Mouse (Mus musculus): ENCODE results near the gene Twsg1. TPM values are rescaled to one million over a fixed set of nuclear protein-coding genes. Genes with fewer than 3 reads are reported as not detected.

Twsg1 gene
- polyA plus RNA-seq, 1 experiment: 18.8 TPM

DNA sequence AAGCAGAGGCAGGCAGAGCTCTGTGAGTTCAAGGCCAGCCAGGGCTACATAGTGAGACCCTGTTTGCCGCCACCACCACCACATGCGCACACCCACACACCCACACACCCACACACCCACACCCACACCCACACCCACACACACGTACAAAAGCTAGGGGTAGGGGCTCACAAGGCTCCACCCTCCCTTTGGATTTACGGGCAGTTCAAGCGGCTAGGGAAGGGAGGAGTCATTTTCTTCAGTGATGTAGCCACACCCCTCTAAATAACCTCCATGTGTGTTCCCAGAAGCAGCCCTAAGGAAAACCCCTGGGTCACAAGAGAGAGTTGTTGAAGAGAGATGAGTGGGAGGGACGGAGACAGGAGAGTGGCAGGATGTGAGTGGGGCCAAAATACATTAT is 74.0 kb downstream of the Twsg1 start:
- H3K27me3 ChIP-seq (ENCODE audit: control insufficient read depth, insufficient read depth, insufficient read length): no peaks in the 10 kb centered on the region
- no peaks in the 10 kb centered on the region for H3K36me3 ChIP-seq (ENCODE audit: control insufficient read depth, insufficient read depth)
- H3K79me2 ChIP-seq (ENCODE audit: control insufficient read depth, insufficient read depth): peaks cover 95% of the 10 kb centered on the region
- peaks cover 25% of the 10 kb centered on the region for H3K79me3 ChIP-seq (ENCODE audit: low read depth)
- TF ChIP-seq MYOG (IDR thresholded peaks at IDR 0.05; ENCODE audit: control insufficient read depth, extremely low read depth, insufficient read length): no peak
- TF ChIP-seq USF1 (IDR thresholded peaks at IDR 0.05; ENCODE audit: low read depth): no peak
- no peak for TF ChIP-seq FOSL1 (IDR thresholded peaks at IDR 0.05; ENCODE audit: insufficient read depth, low read length, poor library complexity, severe bottlenecking)
- TF ChIP-seq CTCF (IDR thresholded peaks at IDR 0.05; ENCODE audit: control insufficient read depth, insufficient read depth, insufficient read length): no peak
- TF ChIP-seq MAX (IDR thresholded peaks at IDR 0.05): no peak
- no peak for TF ChIP-seq MYOD1 (IDR thresholded peaks at IDR 0.05; ENCODE audit: control insufficient read depth, insufficient read length, low read depth)
- no peak for TF ChIP-seq CEBPB (IDR thresholded peaks at IDR 0.05; ENCODE audit: low read depth)
- H3ac ChIP-seq (ENCODE audit: control insufficient read depth, insufficient read length, low read depth): no peak overlapping the region
- no peak overlapping the region for H3K4me3 ChIP-seq (ENCODE audit: insufficient read depth, poor library complexity, severe bottlenecking)

DNA sequence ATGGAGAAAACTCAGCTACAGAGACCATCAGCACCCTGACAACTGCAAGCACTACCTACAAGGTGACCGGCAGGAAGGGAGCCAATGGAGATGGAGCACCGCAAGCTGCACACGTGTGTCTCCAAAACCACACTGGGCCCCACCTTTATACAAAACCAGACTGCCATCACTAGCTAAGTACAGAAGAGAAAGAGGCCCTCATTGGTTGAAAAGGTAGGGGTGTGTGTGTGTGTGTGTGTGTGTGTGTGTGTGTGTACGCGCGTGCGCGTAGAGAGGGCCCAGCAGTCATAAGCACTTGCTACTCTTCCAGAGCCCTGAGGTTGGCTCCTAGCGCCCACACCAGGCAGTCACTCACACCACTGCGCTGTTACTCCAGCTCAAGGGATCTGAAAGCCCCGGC is 77.2 kb downstream of the Twsg1 start:
- Histone ChIP-seq H3K4me3 (ENCODE audit: insufficient read depth, poor library complexity, severe bottlenecking) (no peak overlapping the region), H3K36me3 (ENCODE audit: control insufficient read depth, insufficient read depth) (no peaks in the 10 kb centered on the region), H3K27me3 (ENCODE audit: control insufficient read depth, insufficient read depth, insufficient read length) (no peaks in the 10 kb centered on the region), H3ac (ENCODE audit: control insufficient read depth, insufficient read length, low read depth) (no peak overlapping the region), H3K79me3 (ENCODE audit: low read depth) (peaks cover 11% of the 10 kb centered on the region), H3K79me2 (ENCODE audit: control insufficient read depth, insufficient read depth) (peaks cover 83% of the 10 kb centered on the region)
- TF ChIP-seq CTCF (IDR thresholded peaks at IDR 0.05; ENCODE audit: control insufficient read depth, insufficient read depth, insufficient read length) (no peak), MYOD1 (IDR thresholded peaks at IDR 0.05; ENCODE audit: control insufficient read depth, insufficient read length, low read depth) (no peak), USF1 (IDR thresholded peaks at IDR 0.05; ENCODE audit: low read depth) (no peak), MYOG (IDR thresholded peaks at IDR 0.05; ENCODE audit: control insufficient read depth, extremely low read depth, insufficient read length) (no peak), MAX (IDR thresholded peaks at IDR 0.05) (no peak), FOSL1 (IDR thresholded peaks at IDR 0.05; ENCODE audit: insufficient read depth, low read length, poor library complexity, severe bottlenecking) (no peak), CEBPB (IDR thresholded peaks at IDR 0.05; ENCODE audit: low read depth) (no peak)

DNA sequence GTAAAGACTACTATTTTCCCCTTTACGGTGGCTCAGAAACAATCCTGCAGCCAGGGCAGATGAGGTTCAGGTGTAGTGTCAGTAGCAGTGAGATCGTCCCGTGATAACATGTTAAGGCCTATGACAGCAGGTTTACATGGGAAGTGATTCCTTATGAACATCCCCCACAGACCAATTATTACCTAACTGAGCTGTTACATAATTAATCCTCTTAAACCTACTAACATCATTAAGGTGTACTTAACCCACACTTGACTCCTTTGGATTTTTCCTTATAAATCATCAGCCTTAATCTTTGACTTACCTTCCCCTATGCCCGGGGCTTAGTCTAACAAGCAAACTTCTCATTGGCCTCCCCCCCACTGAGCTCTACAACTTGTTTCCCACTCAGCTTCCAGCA is 77.9 kb downstream of the Twsg1 start:
- Histone ChIP-seq H3K27me3 (ENCODE audit: control insufficient read depth, insufficient read depth, insufficient read length) (no peaks in the 10 kb centered on the region), H3K4me3 (ENCODE audit: insufficient read depth, poor library complexity, severe bottlenecking) (no peak overlapping the region), H3K36me3 (ENCODE audit: control insufficient read depth, insufficient read depth) (no peaks in the 10 kb centered on the region), H3K79me3 (ENCODE audit: low read depth) (peaks cover 11% of the 10 kb centered on the region), H3K79me2 (ENCODE audit: control insufficient read depth, insufficient read depth) (peaks cover 80% of the 10 kb centered on the region), H3ac (ENCODE audit: control insufficient read depth, insufficient read length, low read depth) (no peak overlapping the region)
- TF ChIP-seq USF1 (IDR thresholded peaks at IDR 0.05; ENCODE audit: low read depth) (no peak), FOSL1 (IDR thresholded peaks at IDR 0.05; ENCODE audit: insufficient read depth, low read length, poor library complexity, severe bottlenecking) (no peak), CTCF (IDR thresholded peaks at IDR 0.05; ENCODE audit: control insufficient read depth, insufficient read depth, insufficient read length) (no peak), CEBPB (IDR thresholded peaks at IDR 0.05; ENCODE audit: low read depth) (no peak), MYOD1 (IDR thresholded peaks at IDR 0.05; ENCODE audit: control insufficient read depth, insufficient read length, low read depth) (no peak), MAX (IDR thresholded peaks at IDR 0.05) (no peak), MYOG (IDR thresholded peaks at IDR 0.05; ENCODE audit: control insufficient read depth, extremely low read depth, insufficient read length) (no peak)

DNA sequence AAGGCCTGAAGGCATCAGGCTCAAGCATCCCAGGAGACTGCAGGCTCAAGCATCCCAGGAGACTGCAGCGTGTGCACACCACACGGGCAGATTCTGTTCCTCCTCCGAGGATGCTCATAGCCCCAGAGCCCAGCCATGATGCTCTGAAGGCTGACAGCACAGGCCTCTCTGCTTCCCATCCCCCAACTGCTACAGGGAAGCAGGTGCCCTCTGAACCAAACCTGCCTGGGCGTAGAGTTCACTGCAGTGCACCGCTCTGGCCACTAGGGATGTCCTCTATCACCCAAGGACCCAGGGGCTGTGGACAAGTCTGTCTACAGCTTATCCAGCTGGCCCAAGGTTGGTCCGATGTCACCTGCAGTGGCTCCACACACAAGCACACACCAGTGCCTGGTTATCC is 78.4 kb downstream of the Twsg1 start:
- Histone ChIP-seq H3ac (ENCODE audit: control insufficient read depth, insufficient read length, low read depth) (no peak overlapping the region), H3K79me3 (ENCODE audit: low read depth) (peaks cover 11% of the 10 kb centered on the region), H3K36me3 (ENCODE audit: control insufficient read depth, insufficient read depth) (no peaks in the 10 kb centered on the region), H3K4me3 (ENCODE audit: insufficient read depth, poor library complexity, severe bottlenecking) (no peak overlapping the region), H3K79me2 (ENCODE audit: control insufficient read depth, insufficient read depth) (peaks cover 75% of the 10 kb centered on the region), H3K27me3 (ENCODE audit: control insufficient read depth, insufficient read depth, insufficient read length) (no peaks in the 10 kb centered on the region)
- TF ChIP-seq FOSL1 (IDR thresholded peaks at IDR 0.05; ENCODE audit: insufficient read depth, low read length, poor library complexity, severe bottlenecking) (no peak), CEBPB (IDR thresholded peaks at IDR 0.05; ENCODE audit: low read depth) (no peak), USF1 (IDR thresholded peaks at IDR 0.05; ENCODE audit: low read depth) (no peak), MYOG (IDR thresholded peaks at IDR 0.05; ENCODE audit: control insufficient read depth, extremely low read depth, insufficient read length) (no peak), MYOD1 (IDR thresholded peaks at IDR 0.05; ENCODE audit: control insufficient read depth, insufficient read length, low read depth) (no peak), CTCF (IDR thresholded peaks at IDR 0.05; ENCODE audit: control insufficient read depth, insufficient read depth, insufficient read length) (no peak), MAX (IDR thresholded peaks at IDR 0.05) (no peak)

DNA sequence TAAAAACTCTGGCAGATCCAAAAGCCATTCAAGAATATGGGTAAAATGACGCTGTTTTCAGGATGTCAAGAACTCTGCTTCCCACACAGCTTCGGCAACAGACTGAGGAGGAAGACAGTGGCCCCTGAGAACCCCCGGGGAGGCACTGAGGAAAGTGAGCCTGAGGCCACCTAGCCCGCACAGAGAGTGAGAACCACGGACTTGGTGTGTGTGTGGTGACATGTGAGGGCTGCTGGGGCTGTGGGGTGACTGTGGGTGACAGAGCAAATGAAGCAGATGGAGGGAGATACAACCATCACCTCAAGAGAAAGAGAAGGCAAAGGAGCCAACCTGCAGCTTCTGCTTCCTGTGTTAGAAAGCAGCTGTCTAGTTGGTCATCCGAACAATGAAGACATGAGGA is 79.0 kb downstream of the Twsg1 start:
- Histone ChIP-seq H3ac (ENCODE audit: control insufficient read depth, insufficient read length, low read depth) (no peak overlapping the region), H3K4me3 (ENCODE audit: insufficient read depth, poor library complexity, severe bottlenecking) (no peak overlapping the region), H3K79me3 (ENCODE audit: low read depth) (peaks cover 11% of the 10 kb centered on the region), H3K27me3 (ENCODE audit: control insufficient read depth, insufficient read depth, insufficient read length) (no peaks in the 10 kb centered on the region), H3K79me2 (ENCODE audit: control insufficient read depth, insufficient read depth) (peaks cover 69% of the 10 kb centered on the region), H3K36me3 (ENCODE audit: control insufficient read depth, insufficient read depth) (no peaks in the 10 kb centered on the region)
- TF ChIP-seq USF1 (IDR thresholded peaks at IDR 0.05; ENCODE audit: low read depth) (no peak), CTCF (IDR thresholded peaks at IDR 0.05; ENCODE audit: control insufficient read depth, insufficient read depth, insufficient read length) (no peak), FOSL1 (IDR thresholded peaks at IDR 0.05; ENCODE audit: insufficient read depth, low read length, poor library complexity, severe bottlenecking) (no peak), MAX (IDR thresholded peaks at IDR 0.05) (no peak), MYOD1 (IDR thresholded peaks at IDR 0.05; ENCODE audit: control insufficient read depth, insufficient read length, low read depth) (no peak), MYOG (IDR thresholded peaks at IDR 0.05; ENCODE audit: control insufficient read depth, extremely low read depth, insufficient read length) (no peak)

Other genes with a start within 250 kb of the Twsg1 start
- gene Rab31, start 178.5 kb downstream of the Twsg1 start, polyA plus RNA-seq (2012; fragmentation: generic; extraction: Trizol): 144 TPM
- 61.8 TPM for gene Ppp4r1, start 168.7 kb downstream of the Twsg1 start, polyA plus RNA-seq (2012; fragmentation: generic; extraction: Trizol)
- 21.9 TPM for gene Ralbp1, start 65.4 kb downstream of the Twsg1 start, polyA plus RNA-seq (2012; fragmentation: generic; extraction: Trizol)
- gene Ankrd12, start 125.9 kb upstream of the Twsg1 start, polyA plus RNA-seq (2012; fragmentation: generic; extraction: Trizol): 3.1 TPM
- 134 TPM for gene Ndufv2, start 150.3 kb upstream of the Twsg1 start, polyA plus RNA-seq (2012; fragmentation: generic; extraction: Trizol)
- 34.5 TPM for gene Washc1, start 160.3 kb upstream of the Twsg1 start, polyA plus RNA-seq (2012; fragmentation: generic; extraction: Trizol)
- gene Ddx11, start 172.3 kb upstream of the Twsg1 start, polyA plus RNA-seq (2012; fragmentation: generic; extraction: Trizol): 10.0 TPM

All from C2C12 (cell line).